Mouse (Mus musculus) cerebellum, postnatal 14 days (tissue): Measurements from ENCODE around the gene Ndufs5.

ENCODE experiments used
- DNase-seq, 2 experiments: peaks; one replicate each; pipeline ENCODE4 v3.0.0; 2021; ENCODE audit warnings: mixed read lengths in 2 of 2

Ndufs5 gene

DNA sequence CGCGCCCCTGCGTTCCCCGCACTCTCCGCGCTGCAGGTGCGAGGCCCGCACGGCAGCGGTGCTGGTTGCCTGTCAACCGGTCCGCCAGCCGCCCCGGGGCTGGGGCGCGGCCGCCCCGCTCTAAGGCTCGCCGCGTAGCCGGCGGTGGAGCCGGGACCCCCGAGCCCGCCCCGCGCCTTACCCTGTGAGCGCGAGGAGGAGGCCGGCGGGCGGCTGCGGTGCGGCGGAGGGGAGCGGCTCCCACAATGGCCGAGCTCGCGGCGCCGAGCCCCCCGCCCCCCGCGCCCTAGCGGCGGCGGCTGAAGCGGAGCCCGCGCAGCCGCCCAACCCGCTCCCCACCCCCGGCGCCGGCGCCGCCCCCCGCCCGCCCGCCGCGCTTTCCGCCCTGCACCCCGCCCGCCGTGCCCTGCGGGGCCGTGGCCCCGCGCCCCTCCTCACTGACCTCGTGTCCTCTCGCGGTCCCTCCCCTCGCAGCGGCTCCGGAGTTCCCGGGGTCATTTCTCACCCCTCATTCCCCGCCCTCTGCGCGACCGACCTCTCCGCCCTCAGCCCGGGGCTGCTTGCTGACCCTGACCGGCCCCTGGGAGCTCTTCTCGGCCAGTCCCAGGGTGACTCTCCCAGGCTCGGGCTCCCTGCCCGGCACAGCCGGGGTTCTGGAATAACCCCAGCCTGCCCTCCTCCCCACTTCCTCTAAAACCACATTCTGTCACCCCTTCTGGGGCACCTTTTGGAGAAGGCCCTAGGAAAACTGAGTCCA lies 30.8 kb downstream of the Ndufs5 start:
- DNase-seq = peak; percentile 72 to 74

DNA sequence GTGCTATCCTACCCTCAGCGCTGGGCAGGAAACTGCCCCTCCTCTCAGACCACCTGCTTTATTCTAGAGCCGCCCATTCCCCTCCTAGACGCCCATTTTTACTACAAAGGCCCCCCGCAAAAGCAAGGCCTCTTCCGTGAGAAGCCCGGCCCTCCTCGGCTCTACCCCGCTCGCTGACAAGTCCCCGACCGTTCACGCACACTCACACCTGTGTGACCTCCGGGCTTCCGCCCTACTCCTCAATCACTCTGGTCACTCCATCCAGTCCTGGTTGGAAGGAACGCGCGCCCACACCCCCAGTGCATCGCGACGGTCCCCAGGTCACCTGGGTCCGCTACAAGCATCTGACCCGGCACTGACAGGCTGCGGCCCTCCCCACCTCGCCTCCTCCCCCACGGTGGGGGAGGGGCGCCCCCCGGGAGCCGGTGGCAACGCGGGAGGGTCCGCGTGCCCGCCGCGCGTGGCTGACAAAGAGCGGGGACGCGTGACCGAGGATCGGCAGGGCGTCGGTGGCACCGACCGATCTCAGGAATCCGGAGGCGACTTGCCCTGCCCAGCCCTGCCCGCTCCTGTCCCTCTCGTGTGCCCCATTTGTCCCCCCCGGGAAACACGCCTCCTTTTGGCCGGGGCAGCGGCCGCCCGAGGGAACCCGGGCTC lies 31.5 kb downstream of the Ndufs5 start:
- DNase-seq = peak; percentile 66 to 71

DNA sequence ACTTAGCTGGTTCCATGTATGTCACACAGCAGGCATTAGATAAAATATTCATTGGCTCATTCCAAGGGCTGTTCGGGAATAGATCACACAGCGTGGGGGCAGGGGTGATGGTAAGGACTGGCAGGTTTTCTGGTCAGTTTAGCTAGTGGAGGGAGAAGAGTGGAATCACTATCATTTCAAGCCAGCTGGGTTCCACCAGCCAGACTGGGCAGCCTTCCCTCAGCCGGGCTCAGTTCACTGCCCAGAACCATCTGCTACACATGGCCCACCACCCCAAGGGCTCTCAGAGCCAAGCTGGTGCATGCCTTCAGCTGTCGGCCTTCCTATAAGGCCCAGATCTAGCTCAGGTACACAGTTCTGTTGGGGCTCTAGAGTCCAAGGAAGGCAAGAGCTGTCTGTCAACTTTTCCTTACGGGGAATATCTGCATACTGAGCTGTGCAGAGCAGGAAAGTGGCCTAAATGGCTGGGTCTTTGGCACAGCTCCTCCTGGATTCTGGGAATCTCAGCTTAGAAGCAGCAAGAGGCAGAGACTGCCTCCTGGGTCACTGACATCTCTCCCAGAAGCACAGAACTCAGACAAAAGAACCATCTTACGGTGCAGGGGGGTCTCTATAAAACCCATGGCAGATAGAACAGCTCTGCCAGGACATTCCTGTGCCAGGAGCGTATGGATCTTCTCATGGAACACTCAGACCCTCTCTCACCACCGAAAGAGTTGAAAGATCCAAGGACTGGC lies 32.3 kb downstream of the Ndufs5 start:
- peak; percentile 93 to 95 for DNase-seq

DNA sequence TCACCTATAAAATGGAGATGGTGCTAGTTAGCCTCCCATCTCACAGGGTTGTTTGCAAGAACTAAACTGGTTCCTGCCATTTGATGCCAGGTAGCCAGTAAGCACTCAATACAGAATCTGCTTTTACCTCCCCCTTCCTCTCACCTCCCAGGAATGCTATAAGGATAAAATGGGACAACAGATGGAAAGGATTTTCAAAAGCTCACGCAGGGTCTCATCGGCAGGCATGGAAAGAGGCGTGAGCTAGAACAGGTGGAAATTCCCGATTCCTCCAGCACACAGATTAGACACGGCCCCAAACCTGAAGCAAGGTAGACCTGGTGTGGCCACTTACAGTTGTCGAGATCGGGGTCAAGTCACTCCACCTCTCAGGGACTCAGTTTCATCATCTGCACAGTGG lies 33.0 kb downstream of the Ndufs5 start:
- DNase-seq = no peak

DNA sequence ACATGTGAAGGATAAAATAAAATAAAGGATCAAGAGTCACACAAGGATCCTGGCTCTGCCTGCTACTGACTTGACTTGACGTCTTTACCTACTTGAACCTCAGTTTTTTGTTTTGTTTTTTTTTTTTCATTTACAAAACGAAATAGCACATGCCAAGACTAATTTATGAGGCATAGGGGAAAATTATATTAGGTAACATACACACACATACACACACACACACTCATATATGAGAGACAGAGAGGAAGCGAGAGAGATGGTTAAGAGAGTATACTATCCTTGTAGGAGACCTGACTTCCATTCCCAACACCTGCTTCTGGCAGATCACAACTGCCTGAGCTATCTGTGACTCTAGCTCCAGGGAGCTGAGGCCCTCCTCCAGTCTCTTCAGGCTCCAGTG lies 33.7 kb downstream of the Ndufs5 start, which contains the start of gene Macf1:
Gene Macf1 (minus strand): TSS at position 101 of the 400 bp plus-strand sequence.
- DNase-seq = no peak

DNA sequence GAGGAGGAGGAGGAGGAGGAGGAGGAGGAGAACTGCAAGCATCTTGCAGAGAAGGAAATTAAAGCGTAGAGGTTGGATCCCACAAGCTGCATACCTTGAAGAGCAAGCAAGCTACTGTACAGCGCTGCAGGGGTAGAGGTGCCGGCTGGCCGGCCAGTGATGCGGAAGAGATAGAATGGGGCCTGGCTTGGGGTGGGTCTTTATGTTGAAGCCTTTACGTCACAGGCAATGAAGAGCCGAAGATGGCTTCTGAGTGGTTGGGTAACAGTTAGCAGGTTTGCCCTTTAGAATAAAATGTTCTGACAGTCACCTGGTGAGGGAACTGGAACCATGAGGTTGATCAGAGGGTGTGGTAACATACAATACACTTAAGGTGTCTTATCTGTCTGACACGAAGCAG lies 35.7 kb downstream of the Ndufs5 start:
- DNase-seq = peak in 1 of 2 experiments; percentile 44

DNA sequence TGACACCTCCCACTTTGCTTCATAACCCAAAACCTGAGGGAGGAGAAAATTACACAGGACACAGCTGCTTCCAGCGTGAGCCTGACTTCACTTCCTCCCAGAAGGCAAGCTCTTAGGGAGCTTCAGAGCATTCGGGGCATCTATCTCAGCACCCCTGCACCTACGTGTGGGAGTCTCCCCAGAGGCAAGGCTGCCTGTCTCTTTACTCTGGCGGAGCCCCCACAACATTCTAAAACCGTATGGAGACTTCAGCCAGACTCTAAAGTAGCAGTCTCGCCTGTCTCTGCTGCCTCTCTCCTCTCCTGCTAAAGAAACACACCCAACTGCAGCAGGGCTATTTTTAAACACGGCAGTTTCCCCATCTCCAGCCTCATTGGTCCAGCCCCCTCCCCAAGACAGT lies 37.0 kb downstream of the Ndufs5 start:
- no peak for DNase-seq

DNA sequence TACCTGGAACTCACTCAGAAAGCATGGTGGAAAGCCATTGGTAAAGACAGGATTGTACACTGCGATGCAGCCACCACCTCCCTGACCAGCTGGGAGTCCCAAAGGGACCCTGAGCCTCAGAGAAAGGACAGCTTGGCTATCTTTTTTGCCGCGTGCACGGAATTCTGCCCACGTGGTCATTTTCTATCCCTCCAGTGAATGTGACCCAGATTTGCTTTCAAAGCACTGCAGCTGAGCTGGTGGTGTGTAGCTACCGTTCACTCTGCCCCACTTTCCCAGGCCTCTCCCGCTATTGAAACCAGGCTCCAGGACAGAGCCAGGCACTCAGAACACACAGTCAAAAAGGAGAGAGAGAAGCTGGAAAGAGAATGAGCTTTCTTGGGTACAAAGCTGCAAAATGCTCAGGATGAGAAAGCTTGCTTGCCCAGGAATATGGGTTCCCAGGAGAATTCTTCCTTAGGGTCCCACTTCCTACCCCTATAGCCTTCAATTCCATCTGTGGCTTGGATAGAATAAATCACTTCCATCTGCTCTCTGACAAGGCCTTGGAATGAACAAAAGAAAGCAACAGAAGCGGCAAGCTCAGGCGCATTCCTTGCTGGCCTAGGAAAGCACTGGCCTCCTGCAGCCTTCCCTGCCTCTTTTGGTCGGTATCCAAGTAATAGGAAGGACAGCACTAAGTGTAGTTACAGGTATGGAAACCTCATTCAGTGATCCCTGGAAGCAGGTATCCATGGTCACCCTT lies 40.8 kb downstream of the Ndufs5 start:
- DNase-seq = peak; percentile 62 to 70

DNA sequence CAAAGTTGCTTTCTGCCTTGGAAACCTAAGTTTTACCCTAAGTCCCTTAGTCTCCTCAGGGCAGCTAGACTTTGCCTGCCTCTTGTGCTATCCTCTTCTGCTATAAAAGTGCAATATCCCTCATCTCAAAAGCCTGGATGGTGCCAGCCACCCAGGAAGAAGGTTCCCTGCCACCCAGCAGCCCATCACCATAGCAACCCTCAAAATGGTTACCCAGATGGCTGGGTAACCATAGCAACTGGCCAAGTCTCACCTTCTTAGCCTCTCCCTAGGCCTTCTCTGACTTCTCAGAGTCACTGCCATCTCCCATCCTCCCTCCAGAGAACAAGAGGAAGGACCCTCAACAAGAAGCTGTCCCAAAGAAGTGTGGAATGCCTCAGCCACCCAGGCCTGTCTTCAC lies 47.4 kb downstream of the Ndufs5 start:
- DNase-seq = peak; percentile 43 to 63

DNA sequence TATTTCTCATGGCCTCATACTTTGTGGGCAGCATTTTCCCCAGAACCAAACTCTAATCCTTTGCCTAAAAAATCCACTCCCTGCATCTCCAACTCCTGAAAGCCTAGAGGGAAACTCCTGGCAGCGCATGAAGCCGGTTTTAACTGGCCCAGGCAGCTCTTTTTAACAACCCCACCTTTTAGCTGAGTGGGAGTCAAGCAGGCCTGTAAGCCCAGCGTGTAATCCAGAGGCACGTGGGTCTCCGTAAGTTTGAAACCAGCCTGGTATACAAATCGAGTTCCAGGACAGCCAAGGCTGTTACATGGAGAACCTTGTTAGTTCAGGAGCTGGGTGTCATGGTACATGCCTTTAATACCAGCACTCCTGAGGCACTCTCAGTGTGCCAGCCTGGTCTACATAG lies 48.3 kb downstream of the Ndufs5 start:
- no peak for DNase-seq

DNA sequence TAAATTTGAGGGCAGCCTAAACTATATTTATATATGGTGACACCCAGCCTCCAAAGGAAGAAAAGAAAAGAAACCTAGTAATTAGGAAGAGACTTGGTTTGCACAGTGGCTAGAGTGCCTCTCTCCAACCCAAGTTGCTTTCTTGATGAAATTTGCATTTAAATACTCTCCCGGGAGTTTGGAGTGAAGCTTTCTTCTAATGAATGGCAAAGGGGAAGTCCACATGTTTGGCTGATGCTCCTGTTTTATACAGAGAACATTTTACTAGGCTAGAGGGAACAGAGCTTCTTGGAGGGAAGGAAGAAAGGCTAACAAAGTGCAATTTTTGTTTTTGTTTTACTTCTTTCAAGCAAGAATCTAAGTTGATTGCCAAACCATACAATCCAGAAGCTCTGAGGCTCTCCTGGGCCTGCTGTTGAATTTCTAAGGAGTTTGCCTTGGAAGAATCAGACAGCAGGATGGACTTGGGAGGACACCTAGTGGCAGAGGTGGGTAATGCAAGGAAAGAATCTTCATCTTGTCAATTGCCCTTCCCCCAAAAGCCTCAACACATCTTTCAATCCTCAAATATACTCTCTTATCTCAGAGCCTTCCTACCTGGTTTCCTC lies 50.6 kb downstream of the Ndufs5 start:
- peak; percentile 92 to 93 for DNase-seq

DNA sequence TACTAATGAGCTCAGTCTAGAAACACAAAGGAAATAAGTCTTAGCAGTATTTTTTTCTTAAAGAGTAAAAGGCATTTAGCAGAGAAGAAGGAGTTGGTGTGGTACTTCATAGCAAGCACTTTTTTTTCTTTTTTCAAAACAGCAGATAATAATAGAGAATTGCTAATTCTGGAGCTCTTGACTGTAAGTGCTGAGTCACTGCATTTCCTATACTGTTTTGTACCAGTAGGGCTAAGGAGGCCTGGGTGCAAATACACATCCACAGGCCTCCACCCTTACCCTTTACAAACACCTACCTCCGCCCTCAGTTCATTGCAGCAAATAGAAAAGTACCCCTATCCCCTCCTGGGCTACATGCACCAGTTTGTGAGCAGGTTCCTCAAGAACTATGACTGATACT lies 51.5 kb downstream of the Ndufs5 start:
- no peak for DNase-seq

DNA sequence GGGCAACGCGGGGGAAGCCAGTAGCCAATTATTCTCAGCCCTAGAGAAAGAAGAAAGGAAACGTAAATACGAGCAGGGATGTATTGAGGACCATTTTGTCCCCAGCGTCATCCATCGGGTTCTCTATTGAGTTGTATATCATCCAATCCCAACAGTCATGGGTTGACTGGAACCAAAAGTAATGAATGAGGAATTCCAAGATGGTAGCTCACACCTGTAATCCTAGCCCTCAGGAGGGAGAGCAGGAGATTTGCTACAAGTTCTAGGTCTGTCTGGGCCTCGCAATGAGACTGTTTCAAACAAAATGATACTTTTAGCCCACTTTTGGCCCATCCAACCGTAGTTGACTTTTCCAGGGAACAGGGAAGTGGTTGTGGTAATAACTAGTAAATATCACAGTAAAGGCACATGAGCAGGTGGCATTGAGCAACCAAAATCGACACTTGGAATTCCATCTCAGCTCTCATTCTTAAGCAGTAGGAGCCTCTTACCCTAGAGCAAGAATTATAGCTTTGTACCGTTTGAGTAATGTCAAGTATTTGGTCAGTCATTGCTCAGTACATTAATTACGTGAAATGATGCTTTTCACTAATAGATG lies 52.2 kb downstream of the Ndufs5 start:
- DNase-seq = no peak

DNA sequence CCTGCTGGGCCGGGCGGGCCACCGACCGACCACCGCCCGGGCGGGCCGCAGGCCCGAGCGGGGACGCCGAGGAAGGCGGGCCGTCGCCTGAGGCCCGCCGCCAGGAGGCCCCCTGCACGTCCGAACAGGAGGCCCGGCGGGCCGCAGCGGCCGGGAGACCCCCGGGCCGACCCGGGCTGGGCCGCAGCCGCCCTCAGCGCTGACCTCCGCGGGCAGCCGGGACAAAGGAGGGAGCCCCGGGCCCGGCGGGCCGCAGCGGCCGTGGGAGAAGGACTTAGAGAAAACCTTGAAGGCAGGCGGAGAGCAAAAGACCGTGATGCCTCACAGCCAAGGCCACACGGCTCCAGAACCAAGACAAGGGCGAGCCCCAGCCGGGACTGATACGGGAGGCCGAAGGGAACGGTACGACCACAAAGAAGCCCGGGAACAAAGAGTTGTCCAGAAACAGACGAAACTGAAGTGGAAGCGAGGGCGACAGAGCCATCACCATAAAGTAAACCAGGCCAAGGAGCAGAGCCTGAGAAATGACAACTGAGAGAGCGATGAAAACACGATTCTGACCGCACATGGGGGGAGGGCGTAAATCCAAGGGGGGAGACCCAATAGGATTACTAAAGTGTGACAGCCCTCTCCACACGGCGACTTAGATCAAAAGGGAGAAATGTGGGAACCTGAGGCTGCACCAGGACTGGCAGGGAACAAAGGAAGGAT lies 52.9 kb downstream of the Ndufs5 start:
- DNase-seq = peak; percentile 42 to 44

DNA sequence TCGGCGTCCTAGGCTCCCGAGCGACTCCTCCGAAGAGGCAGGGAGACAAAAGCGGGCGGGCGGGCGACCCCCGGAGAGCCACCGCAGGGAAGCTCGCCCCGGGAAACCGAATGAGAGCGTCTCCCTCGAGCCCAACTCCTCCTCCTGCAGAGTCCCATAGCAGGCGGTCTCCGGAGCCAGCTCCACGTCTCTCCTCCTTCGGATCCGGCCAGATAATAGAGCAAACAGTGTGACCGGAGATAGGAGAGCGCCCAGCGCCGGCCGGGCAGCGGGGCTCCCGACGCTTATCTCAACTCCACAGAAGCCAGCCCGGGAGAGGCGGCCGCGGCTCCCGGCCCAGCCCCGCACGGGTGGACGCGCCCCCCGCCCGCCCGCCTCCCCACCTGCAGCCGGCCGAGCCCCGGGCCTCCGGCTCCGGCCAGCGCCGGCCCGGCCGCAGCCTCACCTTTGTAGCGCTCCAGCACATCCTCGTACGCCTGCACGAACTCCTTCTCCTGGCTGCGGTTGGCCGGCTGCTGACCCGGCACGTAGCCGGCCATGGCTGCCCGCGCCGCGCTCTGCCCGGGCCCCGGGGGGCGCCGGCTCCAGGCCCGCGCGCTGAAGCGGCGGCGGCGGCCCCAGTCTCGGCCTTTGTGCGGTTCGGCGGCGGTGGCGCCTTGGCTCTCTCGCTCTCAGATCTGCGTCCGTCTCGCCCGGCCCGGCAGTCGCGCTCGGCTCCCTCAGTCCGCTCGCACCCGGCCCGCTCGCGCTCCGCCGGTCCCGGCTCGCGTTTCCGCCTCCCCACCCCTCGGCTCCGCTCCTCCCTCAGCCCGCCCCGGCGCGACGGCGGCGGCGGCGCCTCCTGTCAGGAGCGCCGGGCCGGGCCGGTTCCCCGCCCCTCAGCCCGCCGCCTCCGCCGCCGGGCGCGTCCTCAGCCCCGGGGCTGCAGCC lies 53.7 kb downstream of the Ndufs5 start:
- DNase-seq = peak; percentile 63 to 71

DNA sequence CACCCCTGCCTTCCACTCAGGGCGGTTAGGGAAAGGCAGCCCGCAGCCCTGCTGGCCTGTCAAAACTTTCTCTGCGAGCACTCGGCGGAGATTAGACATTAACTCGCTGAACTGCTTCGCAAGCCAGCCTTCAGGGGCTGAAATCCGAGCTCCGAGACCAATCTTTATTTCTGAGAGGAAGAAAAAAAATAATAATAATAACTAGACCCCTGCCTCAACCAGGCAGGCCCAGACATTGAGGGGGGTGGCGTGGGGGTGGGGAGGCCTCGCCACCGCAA lies 54.4 kb downstream of the Ndufs5 start:
- DNase-seq = no peak

DNA sequence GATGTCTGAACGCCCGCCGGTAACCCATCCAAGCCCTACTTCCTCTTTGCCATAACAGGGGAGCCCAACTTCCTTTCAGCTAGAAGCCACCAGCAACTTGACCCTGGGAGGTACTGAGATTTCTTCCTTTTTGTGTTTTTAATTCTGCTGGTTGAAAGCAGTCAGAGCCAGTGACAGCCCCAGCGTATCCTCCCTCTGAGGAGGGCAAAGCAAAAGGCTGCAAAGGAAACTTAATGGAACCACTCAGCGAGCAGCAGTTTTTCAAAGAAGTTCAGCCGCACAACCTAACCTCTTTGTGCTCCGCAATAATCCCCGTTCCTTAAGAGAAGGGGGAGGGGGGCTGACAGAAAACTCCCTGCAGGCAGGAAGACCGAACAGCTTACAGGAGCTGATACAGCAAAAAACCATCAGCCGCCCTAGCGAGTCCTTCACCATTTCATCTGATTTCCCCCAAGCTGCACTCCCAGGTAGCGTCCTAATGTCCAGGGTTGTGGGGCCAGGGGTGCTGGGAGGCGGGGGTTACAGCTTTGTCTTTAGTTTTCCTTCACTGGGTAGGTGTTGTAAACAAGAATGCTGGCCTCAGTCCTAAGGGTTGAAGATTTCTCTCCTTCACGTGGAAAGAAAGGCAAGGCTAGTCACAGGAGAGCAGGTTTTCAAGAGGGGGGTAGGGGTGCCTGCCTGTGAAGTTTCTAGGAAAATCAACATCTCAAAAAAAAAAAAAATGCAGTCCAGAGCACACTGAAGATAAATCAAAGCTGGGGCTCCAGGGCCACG lies 54.9 kb downstream of the Ndufs5 start:
- DNase-seq = no peak
